Mouse (Mus musculus) G1E (cell line): ENCODE data around the gene Asb15.

Source experiments
- GATA1 ChIP-seq: IDR thresholded peaks from 2 replicates; pipeline ENCODE4 v1.6.1; 2012; ENCODE audit warnings: borderline replicate concordance, low read length, inconsistent platforms, mixed read lengths
- POLR2AphosphoS5 ChIP-seq: IDR thresholded peaks from 2 replicates; pipeline ENCODE4 v1.6.1; 2012; ENCODE audit warnings: low read depth, low read length, inconsistent platforms; ENCODE audit not compliant: insufficient replicate concordance

- TF ChIP-seq GATA1 (no peak), POLR2AphosphoS5 (no peak)
Measured at GRCm38 (mm10) chr6:24555488-24555887, 27.5 kb downstream of the Asb15 start.
